Mouse (Mus musculus) ES-E14 (cell line): ENCODE data around the gene Mri1.

Source experiments
- CHD2 ChIP-seq: IDR thresholded peaks from 2 replicates; pipeline ENCODE4 v1.6.1; 2014; ENCODE audit warnings: mild to moderate bottlenecking, low read depth, low read length, inconsistent platforms
- HCFC1 ChIP-seq: IDR thresholded peaks from 2 replicates; pipeline ENCODE4 v1.6.1; 2012; ENCODE audit warnings: low read length, inconsistent platforms, borderline replicate concordance; ENCODE audit not compliant: insufficient read depth
- MAFK ChIP-seq: IDR thresholded peaks from 2 replicates; pipeline ENCODE4 v1.6.1; 2014; ENCODE audit warnings: mild to moderate bottlenecking, low read depth, low read length, inconsistent platforms; ENCODE audit not compliant: insufficient read depth

DNA sequence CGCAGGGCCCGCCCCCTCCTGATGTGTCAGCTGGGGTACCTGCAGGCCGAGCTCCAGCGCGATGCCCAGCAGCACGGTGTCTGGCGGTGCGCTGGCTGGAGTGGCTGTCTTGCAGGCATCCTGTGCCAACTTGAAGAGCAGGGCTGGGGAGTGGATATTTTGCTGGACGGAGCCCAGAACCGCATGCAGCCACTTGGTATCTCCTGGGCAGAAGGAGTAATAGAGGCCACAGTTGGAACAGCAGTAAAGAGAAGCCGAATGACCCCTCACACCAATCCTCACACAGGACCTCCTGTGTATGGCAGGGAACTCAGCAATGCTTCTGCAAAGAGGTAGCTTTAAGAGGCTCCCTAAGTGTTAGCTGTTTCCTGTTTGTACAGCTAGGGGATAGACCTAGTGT lies 39.9 kb downstream of the Mri1 start:
- TF ChIP-seq MAFK = no peak
- no peak for TF ChIP-seq HCFC1
- no peak for TF ChIP-seq CHD2
